Mouse (Mus musculus): ENCODE measurements around the gene Arid1b. TPM values are rescaled to one million over a fixed set of nuclear protein-coding genes. Genes with fewer than 3 reads are reported as not detected.
A peak's percentile ranks its signal among the peaks of the same experiment; 100 is the strongest.

Gene Arid1b
- polyA plus RNA-seq, 1 experiment from 2014 or later, result 5.2 TPM

- no peak for ATAC-seq (ENCODE audit: extremely low read depth, insufficient number of reproducible peaks, low FRiP score, low TSS enrichment)
- Histone ChIP-seq H3K4me2 (no peak overlapping the region), H3K4me3 (no peak overlapping the region), H3K36me3 (peaks cover 46% of the 10 kb centered on the region), H3K9me3 (no peaks in the 10 kb centered on the region), H3K9ac (peak overlapping the region; percentile 15; the same call in 1 of the 2 replicates), H3K27me3 (replicated peaks) (no peaks in the 10 kb centered on the region), H3K27ac (replicated peaks) (no peak overlapping the region), H3K4me1 (peaks cover 34% of the 10 kb centered on the region)
- WGBS, result 79% methylated on average over 11 of the region's 11 CpGs
These were observed 316.3 kb downstream of the Arid1b start for GRCm38 (mm10) chr17:5310425-5310888.

- Histone ChIP-seq H3K27ac (replicated peaks) (no peak overlapping the region), H3K27me3 (replicated peaks) (no peaks in the 10 kb centered on the region), H3K4me3 (no peak overlapping the region), H3K4me1 (peaks cover 31% of the 10 kb centered on the region), H3K9me3 (no peaks in the 10 kb centered on the region), H3K9ac (no peak overlapping the region; the same call in 1 of the 2 replicates), H3K4me2 (no peak overlapping the region), H3K36me3 (peaks cover 46% of the 10 kb centered on the region)
- WGBS, result 80% methylated on average over 7 of the region's 7 CpGs
- ATAC-seq (ENCODE audit: extremely low read depth, insufficient number of reproducible peaks, low FRiP score, low TSS enrichment), result no peak
These were observed 316.9 kb downstream of the Arid1b start for GRCm38 (mm10) chr17:5311062-5311461.

DNA sequence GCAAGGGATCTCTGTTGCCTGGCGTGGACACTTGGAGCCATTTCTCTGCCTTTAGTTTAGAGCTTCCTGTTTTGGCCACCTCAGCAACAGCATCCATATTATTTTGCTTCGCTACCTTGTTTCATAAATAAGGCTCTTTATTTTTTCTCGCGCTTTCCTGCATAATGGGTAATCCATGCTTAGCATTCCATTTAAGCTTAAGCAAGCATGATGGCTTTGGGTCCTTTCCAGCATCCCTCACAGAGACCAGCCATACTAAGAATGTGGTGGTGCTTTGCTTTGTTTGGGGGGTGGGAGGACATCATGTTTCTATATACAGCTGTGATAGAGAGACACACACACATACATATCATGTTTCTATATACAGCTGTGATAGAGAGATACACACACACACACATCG, 318.2 kb downstream of the Arid1b start:
- Histone ChIP-seq H3K4me2 (no peak overlapping the region), H3K27me3 (replicated peaks) (no peaks in the 10 kb centered on the region), H3K4me3 (no peak overlapping the region), H3K9ac (no peak overlapping the region), H3K9me3 (no peaks in the 10 kb centered on the region), H3K4me1 (peaks cover 24% of the 10 kb centered on the region), H3K27ac (replicated peaks) (no peak overlapping the region), H3K36me3 (peaks cover 47% of the 10 kb centered on the region)
- no peak for ATAC-seq (ENCODE audit: extremely low read depth, insufficient number of reproducible peaks, low FRiP score, low TSS enrichment)
- 85% methylated on average over 5 of the region's 5 CpGs for WGBS

DNA sequence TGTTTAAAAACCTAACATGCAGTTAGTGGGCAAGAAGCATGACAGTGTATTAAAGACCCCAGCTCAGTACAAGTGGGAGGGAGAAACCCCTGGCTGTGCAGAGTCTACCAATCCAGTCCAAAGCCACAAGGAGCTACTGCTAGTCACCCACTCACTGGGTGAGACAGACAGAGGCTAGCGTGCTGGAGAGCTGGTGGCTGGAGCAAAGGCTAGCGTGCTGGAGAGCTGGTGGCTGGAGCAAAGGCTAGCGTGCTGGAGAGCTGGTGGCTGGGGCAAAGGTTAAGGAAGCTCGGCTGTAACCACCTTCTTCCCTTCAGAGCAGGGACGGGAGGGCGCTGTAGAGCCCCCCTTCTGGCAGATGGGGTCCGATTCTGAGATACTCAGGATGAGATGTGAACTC, 320.6 kb downstream of the Arid1b start:
- WGBS, result 61% methylated on average over 7 of the region's 7 CpGs
- Histone ChIP-seq H3K9ac (no peak overlapping the region), H3K27ac (replicated peaks) (no peak overlapping the region)

GRCm38 (mm10) chr17:5316489-5316888, 322.4 kb downstream of the Arid1b start:
- Histone ChIP-seq H3K4me2 (no peak overlapping the region), H3K4me3 (no peak overlapping the region), H3K9ac (no peak overlapping the region), H3K9me3 (no peaks in the 10 kb centered on the region), H3K27me3 (replicated peaks) (no peaks in the 10 kb centered on the region), H3K4me1 (peaks cover 6% of the 10 kb centered on the region), H3K27ac (replicated peaks) (no peak overlapping the region), H3K36me3 (peaks cover 73% of the 10 kb centered on the region)
- no peak for ATAC-seq (ENCODE audit: extremely low read depth, insufficient number of reproducible peaks, low FRiP score, low TSS enrichment)
- WGBS, result 82% methylated on average over 7 of the region's 7 CpGs

More for the DNA sequence above, 320.6 kb downstream of the Arid1b start:
- H3K4me2 ChIP-seq, result no peak overlapping the region
- H3K4me3 ChIP-seq, result no peak overlapping the region
- no peaks in the 10 kb centered on the region for H3K9me3 ChIP-seq
- peaks cover 14% of the 10 kb centered on the region for H3K4me1 ChIP-seq
- ATAC-seq (ENCODE audit: extremely low read depth, insufficient number of reproducible peaks, low FRiP score, low TSS enrichment), result no peak
- no peaks in the 10 kb centered on the region for H3K27me3 ChIP-seq (replicated peaks)
- H3K36me3 ChIP-seq, result peaks cover 60% of the 10 kb centered on the region

DNA sequence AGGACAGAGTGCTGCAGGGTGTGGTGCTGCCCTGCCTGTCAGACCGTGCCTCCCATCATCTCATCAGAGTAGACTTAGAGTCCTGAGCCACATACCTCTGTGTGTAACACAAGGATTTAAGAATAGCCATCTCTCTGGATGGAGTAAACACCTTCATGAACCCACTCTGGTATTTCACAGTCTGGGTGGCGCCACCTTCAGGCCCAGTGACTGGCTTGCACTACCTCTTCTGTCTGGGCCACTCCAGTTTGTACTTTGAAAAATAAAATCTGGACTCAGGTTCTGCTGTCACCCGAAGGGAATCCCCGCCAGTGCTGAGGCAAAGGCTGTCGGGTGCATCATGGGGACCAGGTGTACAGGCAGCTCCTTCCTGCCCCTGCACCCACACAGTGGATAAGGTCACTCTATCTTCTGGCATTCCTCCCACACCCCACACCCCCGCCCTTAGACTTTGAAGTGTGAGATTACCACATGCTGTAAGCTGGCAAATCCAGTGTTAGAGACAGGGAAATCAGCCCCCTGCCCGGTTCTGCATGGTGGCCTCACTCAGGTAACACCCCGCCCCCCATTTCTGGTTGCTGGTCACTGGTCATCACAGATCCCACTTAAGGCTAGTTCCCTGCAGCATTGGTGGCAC, 327.6 kb downstream of the Arid1b start:
- no peaks in the 10 kb centered on the region for H3K9me3 ChIP-seq
- no peak overlapping the region for H3K27ac ChIP-seq (replicated peaks)
- no peak overlapping the region for H3K9ac ChIP-seq
- peaks cover 46% of the 10 kb centered on the region for H3K4me1 ChIP-seq
- H3K27me3 ChIP-seq (replicated peaks), result no peaks in the 10 kb centered on the region
- H3K4me3 ChIP-seq, result no peak overlapping the region
- ATAC-seq (ENCODE audit: extremely low read depth, insufficient number of reproducible peaks, low FRiP score, low TSS enrichment), result no peak
- peaks cover 59% of the 10 kb centered on the region for H3K36me3 ChIP-seq
- no peak overlapping the region for H3K4me2 ChIP-seq
- 50% methylated on average over 8 of the region's 8 CpGs for WGBS

GRCm38 (mm10) chr17:5322594-5322993, 328.5 kb downstream of the Arid1b start:
- Histone ChIP-seq H3K4me2 (no peak overlapping the region), H3K9me3 (no peaks in the 10 kb centered on the region), H3K36me3 (peaks cover 58% of the 10 kb centered on the region), H3K9ac (no peak overlapping the region), H3K27me3 (replicated peaks) (no peaks in the 10 kb centered on the region), H3K27ac (replicated peaks) (no peak overlapping the region), H3K4me1 (peaks cover 51% of the 10 kb centered on the region), H3K4me3 (no peak overlapping the region)
- no peak for ATAC-seq (ENCODE audit: extremely low read depth, insufficient number of reproducible peaks, low FRiP score, low TSS enrichment)
- 81% methylated on average over 9 of the region's 9 CpGs for WGBS

DNA sequence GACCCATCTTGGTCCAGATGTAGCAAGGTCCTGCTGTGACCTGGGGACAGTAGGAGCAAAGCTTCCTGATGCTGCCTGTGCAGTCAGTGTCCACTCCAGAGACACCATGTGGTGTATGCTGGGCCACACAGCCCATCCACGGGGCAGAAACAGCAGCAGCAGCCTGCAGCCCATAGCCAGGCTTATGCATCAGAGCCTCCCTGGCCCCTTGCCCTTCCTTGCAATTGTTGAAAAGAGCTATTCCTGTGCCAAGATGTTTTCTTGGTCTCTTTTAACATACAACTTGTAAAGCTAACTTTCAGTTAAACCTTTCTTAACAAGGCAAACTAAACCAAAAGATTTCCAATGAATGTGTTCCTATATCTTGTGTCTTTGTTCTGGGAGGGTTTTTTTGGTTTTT, 329.6 kb downstream of the Arid1b start:
- peaks cover 63% of the 10 kb centered on the region for H3K36me3 ChIP-seq
- H3K27ac ChIP-seq (replicated peaks), result peak overlapping the region; percentile 92
- WGBS, result 5% methylated on average over 1 of the region's 1 CpGs
- no peak overlapping the region for H3K4me3 ChIP-seq
- peak overlapping the region; percentile 43; the same call in 1 of the 2 replicates for H3K4me2 ChIP-seq
- ATAC-seq (ENCODE audit: extremely low read depth, insufficient number of reproducible peaks, low FRiP score, low TSS enrichment), result no peak
- H3K27me3 ChIP-seq (replicated peaks), result no peaks in the 10 kb centered on the region
- peak overlapping the region; percentile 5 for H3K9ac ChIP-seq
- H3K4me1 ChIP-seq, result peaks cover 59% of the 10 kb centered on the region
- no peaks in the 10 kb centered on the region for H3K9me3 ChIP-seq

GRCm38 (mm10) chr17:5324236-5324876, 330.2 kb downstream of the Arid1b start:
- Histone ChIP-seq H3K36me3 (peaks cover 63% of the 10 kb centered on the region), H3K4me1 (peaks cover 59% of the 10 kb centered on the region), H3K27ac (replicated peaks) (peak overlapping the region; percentile 92), H3K27me3 (replicated peaks) (no peaks in the 10 kb centered on the region), H3K4me3 (no peak overlapping the region), H3K4me2 (peak overlapping the region; percentile 43), H3K9ac (no peak overlapping the region), H3K9me3 (no peaks in the 10 kb centered on the region)
- 24% methylated on average over 10 of the region's 10 CpGs for WGBS
- ATAC-seq (ENCODE audit: extremely low read depth, insufficient number of reproducible peaks, low FRiP score, low TSS enrichment), result peak; percentile 72

DNA sequence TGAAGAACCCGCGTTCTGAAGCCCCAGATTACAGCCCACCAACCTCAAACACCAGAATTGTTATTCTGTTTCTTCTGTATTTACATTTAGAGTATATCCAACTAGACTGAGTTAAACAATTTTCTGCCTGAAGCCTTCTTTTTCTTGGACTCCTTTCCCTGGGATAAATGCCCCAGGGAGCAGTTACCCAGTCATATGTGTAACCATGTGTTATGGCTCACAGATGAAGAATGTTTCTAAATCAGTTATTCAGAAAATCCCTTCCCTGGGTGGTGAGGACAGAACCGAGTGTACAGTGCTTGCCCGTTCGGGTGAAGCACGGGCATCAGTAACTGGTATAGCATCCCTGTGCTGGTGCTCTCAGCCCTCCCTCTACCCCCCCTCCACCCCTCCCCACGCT, 332.6 kb downstream of the Arid1b start:
- Histone ChIP-seq H3K4me3 (no peak overlapping the region), H3K27me3 (replicated peaks) (no peaks in the 10 kb centered on the region), H3K4me1 (peaks cover 50% of the 10 kb centered on the region), H3K27ac (replicated peaks) (no peak overlapping the region), H3K36me3 (peaks cover 67% of the 10 kb centered on the region), H3K9me3 (no peaks in the 10 kb centered on the region), H3K4me2 (no peak overlapping the region), H3K9ac (no peak overlapping the region)
- no peak for ATAC-seq (ENCODE audit: extremely low read depth, insufficient number of reproducible peaks, low FRiP score, low TSS enrichment)
- 87% methylated on average over 7 of the region's 7 CpGs for WGBS

- Histone ChIP-seq H3K4me3 (no peak overlapping the region), H3K4me1 (peaks cover 44% of the 10 kb centered on the region), H3K9me3 (no peaks in the 10 kb centered on the region), H3K4me2 (no peak overlapping the region), H3K27ac (replicated peaks) (peak overlapping the region; percentile 36), H3K27me3 (replicated peaks) (no peaks in the 10 kb centered on the region), H3K36me3 (peaks cover 69% of the 10 kb centered on the region), H3K9ac (no peak overlapping the region)
- no peak for ATAC-seq (ENCODE audit: extremely low read depth, insufficient number of reproducible peaks, low FRiP score, low TSS enrichment)
- WGBS, result 72% methylated on average over 12 of the region's 12 CpGs
These were observed 333.5 kb downstream of the Arid1b start for GRCm38 (mm10) chr17:5327480-5328180.
